Mouse (Mus musculus) MEL (cell line): ENCODE measurements around the gene Rnasek. TPM values are rescaled to one million over a fixed set of nuclear protein-coding genes. Genes with fewer than 3 reads are reported as not detected.

Experiments used
- DNase-seq: peaks from one replicate; pipeline ENCODE4 v3.0.0; 2011; ENCODE audit warnings: low read depth, low spot score
- H3K27ac ChIP-seq: 2 replicates; pipeline ENCODE4 v1.5.1; 2012; ENCODE audit warnings: low read depth, mild to moderate bottlenecking, control low read depth, low read length, moderate library complexity; ENCODE audit not compliant: control insufficient read depth
- H3K27me3 ChIP-seq, 2 experiments: fragments of 150-350 bp in 1 of 2; sonication (generic) in 1 of 2; 2 replicates each; pipeline ENCODE4 v1.6.1; 2012; ENCODE audit warnings: low read length in 2 of 2, mild to moderate bottlenecking in 2 of 2, improper control_type of control experiment in 1 of 2, moderate library complexity in 1 of 2; ENCODE audit not compliant: insufficient read depth in 2 of 2, control insufficient read depth in 1 of 2
- H3K36me3 ChIP-seq, 2 experiments: 2 replicates each; pipeline ENCODE4 v1.6.1; 2012 to 2014; ENCODE audit warnings: low read length in 2 of 2, improper control_type of control experiment in 1 of 2, inconsistent platforms in 1 of 2, mild to moderate bottlenecking in 1 of 2; ENCODE audit not compliant: insufficient read depth in 2 of 2, control insufficient read depth in 1 of 2
- H3K4me1 ChIP-seq, 2 experiments: fragments of 150-350 bp in 1 of 2; sonication (generic) in 1 of 2; 2 replicates each; pipeline ENCODE4 v1.6.1; 2012; ENCODE audit warnings: low read length in 2 of 2, improper control_type of control experiment in 1 of 2, mild to moderate bottlenecking in 1 of 2; ENCODE audit not compliant: insufficient read depth in 2 of 2, control insufficient read depth in 1 of 2
- H3K4me3 ChIP-seq, 2 experiments: fragments of 150-350 bp in 1 of 2; sonication (generic) in 1 of 2; 2 replicates each; pipeline ENCODE4 v1.5.1; 2012; ENCODE audit warnings: low read depth in 2 of 2, low read length in 2 of 2, mild to moderate bottlenecking in 2 of 2, moderate library complexity in 2 of 2, control low read depth in 1 of 2, improper control_type of control experiment in 1 of 2; ENCODE audit not compliant: control insufficient read depth in 1 of 2, insufficient read depth in 1 of 2
- H3K79me2 ChIP-seq: 2 replicates; pipeline ENCODE4 v1.6.1; 2012; ENCODE audit warnings: mild to moderate bottlenecking, low read length, moderate library complexity; ENCODE audit not compliant: control insufficient read depth, poor library complexity, insufficient read depth
- H3K9ac ChIP-seq: 2 replicates; pipeline ENCODE4 v1.6.1; 2012; ENCODE audit warnings: low read depth, mild to moderate bottlenecking, control low read depth, low read length, moderate library complexity; ENCODE audit not compliant: control insufficient read depth, poor library complexity, severe bottlenecking
- H3K9me3 ChIP-seq: fragments of 150-350 bp; sonication (generic); replicated peaks from 2 replicates; pipeline ENCODE4 v1.6.1; 2012; ENCODE audit warnings: mild to moderate bottlenecking, low read length, improper control_type of control experiment, moderate library complexity; ENCODE audit not compliant: insufficient read depth
- CHD2 ChIP-seq: IDR thresholded peaks from 2 replicates; pipeline ENCODE4 v1.6.1; 2011; ENCODE audit warnings: low read length, improper control_type of control experiment
- CTCF ChIP-seq, 3 experiments: IDR thresholded peaks in 2 of 3; conservative IDR thresholded peaks in 1 of 3; 2 replicates each; pipeline ENCODE4 v1.5.1; 2011 to 2012; ENCODE audit warnings: low read length in 3 of 3, low read depth in 2 of 3, mild to moderate bottlenecking in 2 of 3, improper control_type of control experiment in 1 of 3, inconsistent platforms in 1 of 3, mixed read lengths in 1 of 3, moderate library complexity in 1 of 3; ENCODE audit not compliant: control insufficient read depth in 1 of 3, insufficient read depth in 1 of 3, poor library complexity in 1 of 3, severe bottlenecking in 1 of 3
- E2F4 ChIP-seq: IDR thresholded peaks from 2 replicates; pipeline ENCODE4 v1.6.1; 2011; ENCODE audit warnings: low read depth, low read length, improper control_type of control experiment, borderline replicate concordance
- ETS1 ChIP-seq: IDR thresholded peaks from 2 replicates; pipeline ENCODE4 v1.6.1; 2012; ENCODE audit warnings: low read depth, mild to moderate bottlenecking, inconsistent platforms, low read length, improper control_type of control experiment, moderate library complexity
- GABPA ChIP-seq: IDR thresholded peaks from 2 replicates; pipeline ENCODE4 v1.6.1; 2012; ENCODE audit warnings: low read depth, mild to moderate bottlenecking, inconsistent platforms, low read length, improper control_type of control experiment, moderate library complexity
- GATA1 ChIP-seq: IDR thresholded peaks from 2 replicates; pipeline ENCODE4 v1.6.1; 2011; ENCODE audit warnings: low read depth, low read length, improper control_type of control experiment
- HCFC1 ChIP-seq: IDR thresholded peaks from 2 replicates; pipeline ENCODE4 v1.6.1; 2012; ENCODE audit warnings: low read depth, mild to moderate bottlenecking, inconsistent platforms, low read length, improper control_type of control experiment, moderate library complexity
- KAT2A ChIP-seq: conservative IDR thresholded peaks from 2 replicates; pipeline ENCODE4 v1.6.1; 2012; ENCODE audit warnings: low read depth, low read length, improper control_type of control experiment, inconsistent platforms
- MAFK ChIP-seq: IDR thresholded peaks from 2 replicates; pipeline ENCODE4 v1.6.1; 2011; ENCODE audit warnings: low read depth, mild to moderate bottlenecking, low read length, improper control_type of control experiment, borderline replicate concordance
- MAZ ChIP-seq: IDR thresholded peaks from 2 replicates; pipeline ENCODE4 v1.6.1; 2012; ENCODE audit warnings: low read depth, mild to moderate bottlenecking, inconsistent platforms, low read length, improper control_type of control experiment
- MEF2A ChIP-seq: IDR thresholded peaks from 2 replicates; pipeline ENCODE4 v1.6.1; 2014; ENCODE audit warnings: low read depth, mild to moderate bottlenecking, inconsistent platforms, low read length, improper control_type of control experiment; ENCODE audit not compliant: poor library complexity, insufficient replicate concordance, severe bottlenecking; ENCODE audit errors: extremely low read depth
- MXI1 ChIP-seq: IDR thresholded peaks from 2 replicates; pipeline ENCODE4 v1.6.1; 2011; ENCODE audit warnings: mild to moderate bottlenecking, low read depth, low read length, improper control_type of control experiment
- MYB ChIP-seq: IDR thresholded peaks from 2 replicates; pipeline ENCODE4 v1.6.1; 2011; ENCODE audit warnings: mild to moderate bottlenecking, low read depth, low read length, improper control_type of control experiment
- MYC ChIP-seq: IDR thresholded peaks from 2 replicates; pipeline ENCODE4 v1.6.1; 2011; ENCODE audit warnings: low read depth, mild to moderate bottlenecking, low read length, improper control_type of control experiment, moderate library complexity
- NELFE ChIP-seq: IDR thresholded peaks from 2 replicates; pipeline ENCODE4 v1.6.1; 2011; ENCODE audit warnings: low read depth, low read length, improper control_type of control experiment
- NRF1 ChIP-seq: IDR thresholded peaks from 2 replicates; pipeline ENCODE4 v1.6.1; 2014; ENCODE audit warnings: low read depth, mild to moderate bottlenecking, inconsistent platforms, low read length, improper control_type of control experiment, moderate library complexity; ENCODE audit not compliant: poor library complexity, insufficient read depth, severe bottlenecking
- POLR2AphosphoS2 ChIP-seq: IDR thresholded peaks from 2 replicates; pipeline ENCODE4 v1.6.1; 2011; ENCODE audit warnings: low read length, improper control_type of control experiment
- POLR2AphosphoS5 ChIP-seq: IDR thresholded peaks from 2 replicates; pipeline ENCODE4 v1.6.1; 2012; ENCODE audit warnings: low read depth, borderline replicate concordance, mild to moderate bottlenecking, inconsistent platforms, low read length, moderate library complexity, mixed read lengths
- RCOR1 ChIP-seq: IDR thresholded peaks from 2 replicates; pipeline ENCODE4 v1.6.1; 2012; ENCODE audit warnings: low read depth, mild to moderate bottlenecking, inconsistent platforms, low read length, improper control_type of control experiment
- SIN3A ChIP-seq: IDR thresholded peaks from 2 replicates; pipeline ENCODE4 v1.6.1; 2012; ENCODE audit warnings: low read length, improper control_type of control experiment, inconsistent platforms
- TAL1 ChIP-seq: IDR thresholded peaks from 2 replicates; pipeline ENCODE4 v1.6.1; 2012; ENCODE audit warnings: mild to moderate bottlenecking, inconsistent platforms, low read length, moderate library complexity, mixed read lengths
- TBP ChIP-seq: IDR thresholded peaks from 2 replicates; pipeline ENCODE4 v1.8.0; 2011; ENCODE audit warnings: low read depth, low read length, improper control_type of control experiment
- UBTF ChIP-seq: IDR thresholded peaks from 2 replicates; pipeline ENCODE4 v1.6.1; 2012; ENCODE audit warnings: low read depth, mild to moderate bottlenecking, inconsistent platforms, low read length, improper control_type of control experiment, moderate library complexity, borderline replicate concordance; ENCODE audit not compliant: insufficient read depth
- USF1 ChIP-seq: IDR thresholded peaks from 2 replicates; pipeline ENCODE4 v1.6.1; 2014; ENCODE audit warnings: low read depth, mild to moderate bottlenecking, inconsistent platforms, low read length, improper control_type of control experiment, moderate library complexity
- polyA plus RNA-seq, 2 experiments: library from polyadenylated mRNA; stranded (reverse) in 1 of 2; unstranded in 1 of 2; fragments of >175 nt in 1 of 2; fragments of >200 nt in 1 of 2; gene quantifications; 2 replicates each; pipeline versions ENCODE4 v1.2.1 to v1.2.4; 2012; ENCODE audit warnings: low replicate concordance in 2 of 2, low read depth in 1 of 2; ENCODE audit not compliant: insufficient read length in 2 of 2, insufficient read depth in 1 of 2, missing spikeins in 1 of 2
- total RNA-seq: library from RNA; depleted of rRNA; stranded (reverse); fragments of 300-350 nt; gene quantifications from 2 replicates; pipeline ENCODE4 v1.2.3, GENCODE M21; 2012

Gene Rnasek
- total and polyA plus RNA-seq, 3 experiments, result 56.2 to 179 TPM; not detected in 1

GRCm38 (mm10) chr11:70199107-70199506 is 40.5 kb downstream of the Rnasek start:
- H3K4me3 ChIP-seq, result no peak overlapping the region
- no peaks in the 10 kb centered on the region for H3K9me3 ChIP-seq
- H3K9ac ChIP-seq, result no peak overlapping the region
- no peaks in the 10 kb centered on the region for H3K36me3 ChIP-seq
- DNase-seq, result no peak
- no peaks in the 10 kb centered on the region for H3K79me2 ChIP-seq
- TF ChIP-seq CTCF (IDR thresholded peaks at IDR 0.05 in 2 of 3, conservative IDR thresholded peaks at IDR 0.05 in 1 of 3; ENCODE audit: control insufficient read depth in 1 of 3, insufficient read depth in 1 of 3, low read depth in 2 of 3, low read length in 3 of 3, poor library complexity in 1 of 3, severe bottlenecking in 1 of 3) (no peak), MAFK (no peak), NELFE (no peak), MAZ (no peak), HCFC1 (no peak), MYB (no peak), MYC (no peak), UBTF (no peak), E2F4 (no peak), NRF1 (no peak), GABPA (no peak), POLR2AphosphoS2 (no peak), MEF2A (no peak), GATA1 (no peak), CHD2 (no peak), TAL1 (no peak), USF1 (no peak), TBP (no peak), MXI1 (no peak), RCOR1 (no peak)
- TF ChIP-seq, all 39 proteins: peak for 0
- Histone ChIP-seq H3K27me3 (peaks cover 2 to 3% of the 10 kb centered on the region in 2 experiments; a peak in 1 of 4 replicates), H3K4me1 (peaks cover 3 to 6% of the 10 kb centered on the region in 2 experiments; a peak in 3 of 4 replicates), H3K27ac (no peak overlapping the region)

- Histone ChIP-seq H3K27me3 (0 out of 4 replicates have a peak, but pooled peaks cover 0 to 1% of the 10 kb centered on the region in 2 experiments), H3K36me3 (no peaks in the 10 kb centered on the region), H3K4me3 (no peak overlapping the region), H3K79me2 (no peaks in the 10 kb centered on the region), H3K4me1 (peaks cover 3 to 6% of the 10 kb centered on the region in 2 experiments; a peak in 3 of 4 replicates), H3K27ac (no peak overlapping the region), H3K9me3 (no peaks in the 10 kb centered on the region), H3K9ac (no peak overlapping the region)
- TF ChIP-seq POLR2AphosphoS2, result no peak
- TF ChIP-seq KAT2A, result no peak
- TF ChIP-seq MYC, result no peak
- no peak for TF ChIP-seq CHD2
- no peak for TF ChIP-seq ETS1
- no peak for TF ChIP-seq SIN3A
- TF ChIP-seq POLR2AphosphoS5, result no peak
- DNase-seq, result no peak
Measured at GRCm38 (mm10) chr11:70198332-70198731, 41.3 kb downstream of the Rnasek start.
